Comparison of ENCODE assay signal across 27 mouse cellular contexts in genomic region chr11:35004431-35004830, GRCm38 (mm10).
A peak's percentile ranks its signal among the peaks of the same experiment; 100 is the strongest.
DNase-seq lines count a peak whose midpoint lies in the region; ATAC-seq and TF ChIP-seq lines count a peak whose summit lies in the region.
"Had no signal": no experiment of that assay in that cellular context is flagged by ENCODE, and none has a peak within 500 bp of the region (broad histone marks: within the 10 kb centered on the region; RNA-seq: fewer than 3 reads in every experiment).

No protein-coding gene starts in this region.

- ATAC-seq in heart, postnatal 0 days (ENCODE audit: insufficient read depth, low read depth) = 0 out of 2 replicates have a peak, but pooled peaks have one; percentile 11
- peak; percentile 5; the same call in 1 of the 2 replicates for ATAC-seq in lung, embryonic 15.5 days (ENCODE audit: borderline replicate concordance, extremely low read depth, low FRiP score, low TSS enrichment)
- 0 out of 2 replicates have a peak, but pooled peaks have one; percentile 43 for ATAC-seq in neural tube, embryonic 13.5 days (ENCODE audit: low read depth)
- ATAC-seq: activated CD4-positive, CD25-positive, alpha-beta regulatory T cell, adult 4 months; forebrain, postnatal 0 days had no signal

- 20% methylated on average over 1 of the region's 1 CpGs for WGBS in heart, postnatal 0 days
- WGBS in lung, embryonic 15.5 days = 10% methylated on average over 1 of the region's 1 CpGs
- WGBS in neural tube, embryonic 13.5 days = 46% methylated on average over 1 of the region's 1 CpGs
- 63% methylated on average over 1 of the region's 1 CpGs for WGBS in forebrain, embryonic 10.5 days

- H3K36me3 ChIP-seq in heart, postnatal 0 days (replicated peaks; ENCODE audit: control insufficient read depth, insufficient read depth, low read length) = no peaks in the 10 kb centered on the region
- H3K36me3 ChIP-seq in lung, embryonic 15.5 days = no peaks in the 10 kb centered on the region
- no peaks in the 10 kb centered on the region for H3K36me3 ChIP-seq in neural tube, embryonic 13.5 days
- H3K36me3 ChIP-seq in forebrain, embryonic 10.5 days (replicated peaks) = no peaks in the 10 kb centered on the region
- H3K36me3 ChIP-seq: forebrain, embryonic 12.5 days; heart, embryonic 13.5 days; hindbrain, embryonic 13.5 days; kidney, embryonic 15.5 days; limb, embryonic 13.5 days had no signal

- H3K27me3 ChIP-seq in heart, postnatal 0 days (ENCODE audit: control insufficient read depth, insufficient read depth, low read length) = no peaks in the 10 kb centered on the region
- no peaks in the 10 kb centered on the region for H3K27me3 ChIP-seq in lung, embryonic 15.5 days
- 0 out of 2 replicates have a peak, but pooled peaks cover 4% of the 10 kb centered on the region for H3K27me3 ChIP-seq in neural tube, embryonic 13.5 days
- H3K27me3 ChIP-seq in forebrain, embryonic 10.5 days (ENCODE audit: poor library complexity, severe bottlenecking) = peaks cover 25% of the 10 kb centered on the region
- H3K27me3 ChIP-seq: forebrain, embryonic 12.5 days; heart, embryonic 13.5 days; hindbrain, embryonic 13.5 days; kidney, embryonic 15.5 days had no signal

- no peak overlapping the region for H3K27ac ChIP-seq in heart, postnatal 0 days (ENCODE audit: low read depth)
- no peak overlapping the region for H3K27ac ChIP-seq in lung, embryonic 15.5 days
- H3K27ac ChIP-seq in neural tube, embryonic 13.5 days (replicated peaks) = no peak overlapping the region
- no peak overlapping the region for H3K27ac ChIP-seq in forebrain, embryonic 10.5 days
- H3K27ac ChIP-seq: forebrain, embryonic 12.5 days; heart, adult 2 months; heart, embryonic 13.5 days; hindbrain, embryonic 13.5 days; kidney, embryonic 15.5 days; limb, embryonic 13.5 days had no signal

- H3K4me3 ChIP-seq in heart, postnatal 0 days (ENCODE audit: low read depth, low read length) = no peak overlapping the region
- no peak overlapping the region for H3K4me3 ChIP-seq in lung, embryonic 15.5 days
- H3K4me3 ChIP-seq in neural tube, embryonic 13.5 days = no peak overlapping the region
- no peak overlapping the region for H3K4me3 ChIP-seq in forebrain, embryonic 10.5 days
- H3K4me3 ChIP-seq: erythroblast, embryonic 14.5 days; forebrain, embryonic 12.5 days; heart, adult 2 months; heart, embryonic 13.5 days; hindbrain, embryonic 13.5 days; kidney, embryonic 15.5 days; limb, embryonic 13.5 days had no signal

- H3K9me3 ChIP-seq in heart, postnatal 0 days (replicated peaks; ENCODE audit: control insufficient read depth, low read length) = no peaks in the 10 kb centered on the region
- no peaks in the 10 kb centered on the region for H3K9me3 ChIP-seq in lung, embryonic 15.5 days
- no peaks in the 10 kb centered on the region for H3K9me3 ChIP-seq in neural tube, embryonic 13.5 days
- H3K9me3 ChIP-seq in forebrain, embryonic 10.5 days = no peaks in the 10 kb centered on the region
- H3K9me3 ChIP-seq: forebrain, embryonic 12.5 days; heart, embryonic 13.5 days; hindbrain, embryonic 13.5 days; kidney, embryonic 15.5 days; limb, embryonic 13.5 days had no signal

- no peak for DNase-seq in heart, postnatal 0 days (ENCODE audit: low spot score)
- no peak for DNase-seq in heart, postnatal 10 days
- DNase-seq in lung, postnatal 25 days (ENCODE audit: low spot score) = no peak
- no peak for DNase-seq in neural tube, embryonic 10.5 days (ENCODE audit: extremely low spot score, low spot score)
- DNase-seq in forebrain, embryonic 10.5 days (ENCODE audit: extremely low spot score, low spot score) = no peak
- DNase-seq: adrenal gland, adult 2 months; cerebellum, adult 18-20 months; forebrain, postnatal 0 days; heart, adult 2 months; heart, postnatal 36 days; kidney, adult 18-20 months; kidney, postnatal 25 days; right cerebral cortex, adult 18-20 months; spleen, adult 18-20 months; thymus, adult 18-20 months; thymus, postnatal 25 days had no signal

- no peak for TF ChIP-seq CTCF in heart, postnatal 0 days (IDR thresholded peaks at IDR 0.05; ENCODE audit: low read depth)

- no peak for TF ChIP-seq EP300 in heart, postnatal 0 days (IDR thresholded peaks at IDR 0.05; ENCODE audit: low read depth)

- no peak overlapping the region for H3K4me2 ChIP-seq in heart, postnatal 0 days (ENCODE audit: low read depth, low read length)
- no peak overlapping the region for H3K4me2 ChIP-seq in lung, embryonic 15.5 days
- H3K4me2 ChIP-seq in neural tube, embryonic 13.5 days = no peak overlapping the region
- H3K4me2 ChIP-seq: forebrain, embryonic 12.5 days; heart, embryonic 13.5 days; hindbrain, embryonic 13.5 days; kidney, embryonic 15.5 days; limb, embryonic 13.5 days; liver, embryonic 11.5 days; midbrain, embryonic 11.5 days had no signal

- H3K9ac ChIP-seq in heart, postnatal 0 days (replicated peaks; ENCODE audit: low read depth, low read length) = no peak overlapping the region
- no peak overlapping the region for H3K9ac ChIP-seq in lung, embryonic 15.5 days
- no peak overlapping the region for H3K9ac ChIP-seq in neural tube, embryonic 13.5 days
- H3K9ac ChIP-seq: forebrain, embryonic 12.5 days; forebrain, postnatal 0 days; heart, embryonic 13.5 days; hindbrain, embryonic 13.5 days; kidney, embryonic 15.5 days; limb, embryonic 13.5 days had no signal

- intact Hi-C loops in heart, postnatal 10 days (cut with DNase I) = no loop called here

- no peaks in the 10 kb centered on the region for H3K4me1 ChIP-seq in heart, postnatal 0 days (ENCODE audit: control insufficient read depth, insufficient read depth)
- H3K4me1 ChIP-seq in lung, embryonic 15.5 days = peaks cover 21% of the 10 kb centered on the region
- peaks cover 11% of the 10 kb centered on the region for H3K4me1 ChIP-seq in neural tube, embryonic 13.5 days (replicated peaks)
- H3K4me1 ChIP-seq in forebrain, embryonic 10.5 days = peaks cover 16% of the 10 kb centered on the region
